14 mouse cellular contexts compared by ENCODE assay signal in genomic region chr6:96437814-96438213, GRCm38 (mm10).
"Had no signal": no experiment of that assay in that cellular context is flagged by ENCODE, and none has a peak within 500 bp of the region (broad histone marks: within the 10 kb centered on the region; RNA-seq: fewer than 3 reads in every experiment).

No protein-coding gene starts in this region.

- H3K27ac ChIP-seq: left cerebral cortex, adult 2 months; limb, embryonic 15.5 days; liver, embryonic 12.5 days; midbrain, embryonic 12.5 days; stomach, postnatal 0 days had no signal

- H3K9ac ChIP-seq: limb, embryonic 15.5 days; liver, embryonic 12.5 days; lung, embryonic 14.5 days; midbrain, embryonic 12.5 days had no signal

- H3K27me3 ChIP-seq: limb, embryonic 15.5 days; liver, embryonic 12.5 days; megakaryocyte, embryonic 14.5 days; midbrain, embryonic 12.5 days had no signal

- H3K9me3 ChIP-seq: limb, embryonic 15.5 days; liver, embryonic 12.5 days; midbrain, embryonic 12.5 days had no signal

- H3K36me3 ChIP-seq: limb, embryonic 15.5 days; liver, embryonic 12.5 days; midbrain, embryonic 12.5 days had no signal

- H3K4me1 ChIP-seq: limb, embryonic 15.5 days; liver, embryonic 12.5 days; megakaryocyte, embryonic 14.5 days; midbrain, embryonic 12.5 days had no signal

- H3K4me2 ChIP-seq: limb, embryonic 15.5 days; liver, embryonic 12.5 days; lung, embryonic 14.5 days; midbrain, embryonic 12.5 days had no signal

- ATAC-seq: inflammation-experienced regulatory T-cells, adult 6 months; liver, embryonic 12.5 days; midbrain, embryonic 16.5 days had no signal

- DNase-seq: kidney, adult 11 months; lung, embryonic 14.5 days; lung, postnatal 10 days; lung, postnatal 4 days; right cerebral cortex, adult 18-20 months; thymus, postnatal 4 days had no signal

- H3K4me3 ChIP-seq: left cerebral cortex, adult 2 months; limb, embryonic 15.5 days; liver, embryonic 12.5 days; megakaryocyte, embryonic 14.5 days; midbrain, embryonic 12.5 days had no signal
